Mouse (Mus musculus) ES-E14 (cell line): Measurements from ENCODE around the gene Bicdl2.

ENCODE experiments used
- CHD2 ChIP-seq: IDR thresholded peaks from 2 replicates; pipeline ENCODE4 v1.6.1; 2014; ENCODE audit warnings: mild to moderate bottlenecking, low read depth, low read length, inconsistent platforms
- MAFK ChIP-seq: IDR thresholded peaks from 2 replicates; pipeline ENCODE4 v1.6.1; 2014; ENCODE audit warnings: mild to moderate bottlenecking, low read depth, low read length, inconsistent platforms; ENCODE audit not compliant: insufficient read depth
- ZC3H11A ChIP-seq: IDR thresholded peaks from 2 replicates; pipeline ENCODE4 v1.6.1; 2012; ENCODE audit warnings: low read depth, mild to moderate bottlenecking, inconsistent platforms, low read length, borderline replicate concordance
- ZNF384 ChIP-seq: IDR thresholded peaks from 2 replicates; pipeline ENCODE4 v1.6.1; 2012; ENCODE audit warnings: low read depth, low read length, inconsistent platforms

DNA sequence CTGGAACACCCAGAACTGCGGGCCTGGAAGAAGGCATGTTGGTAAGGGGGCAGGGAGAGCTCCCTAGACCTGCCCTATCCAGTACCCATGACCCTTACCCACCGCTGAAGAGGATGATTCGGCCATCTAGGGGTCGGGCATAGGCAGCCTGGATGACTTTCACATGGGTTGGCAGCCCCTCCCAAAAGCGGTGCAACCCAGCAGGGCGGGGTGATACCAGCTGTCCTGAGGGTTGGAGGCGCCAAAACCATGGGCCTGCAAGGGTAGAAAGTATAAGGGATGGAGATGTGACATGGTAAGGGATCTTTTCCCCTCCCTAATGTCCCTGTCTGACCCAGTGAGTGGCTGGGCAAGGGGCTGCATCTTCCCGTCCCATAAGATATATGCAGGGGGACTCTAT lies 29.1 kb upstream of the Bicdl2 start:
- no peak for TF ChIP-seq MAFK
- TF ChIP-seq CHD2 = no peak
- no peak for TF ChIP-seq ZNF384
- no peak for TF ChIP-seq ZC3H11A
